Mouse (Mus musculus): ENCODE results near the gene Hcn3.

The Hcn3 gene

DNA sequence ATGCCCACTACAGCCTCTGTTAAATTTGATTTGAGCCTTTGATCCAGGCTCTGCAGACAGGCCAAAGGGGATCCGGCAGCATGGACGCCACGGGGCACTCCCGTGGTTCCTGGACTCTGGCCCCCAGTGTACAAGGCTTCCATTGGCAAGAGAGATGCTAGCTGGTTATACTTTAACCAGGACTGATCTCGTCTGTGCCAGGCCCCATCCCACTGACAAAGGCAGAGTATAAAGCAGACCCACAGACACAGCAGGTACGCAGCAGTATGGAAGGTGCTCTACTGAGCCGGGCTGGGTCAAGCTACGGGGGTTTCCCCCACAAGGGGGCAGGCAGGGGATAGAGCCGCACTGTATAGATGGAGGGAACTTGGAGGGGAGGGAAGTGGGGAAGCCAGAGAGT, 23.6 kb downstream of the Hcn3 start:
- peak; percentile 90 for DNase-seq

DNA sequence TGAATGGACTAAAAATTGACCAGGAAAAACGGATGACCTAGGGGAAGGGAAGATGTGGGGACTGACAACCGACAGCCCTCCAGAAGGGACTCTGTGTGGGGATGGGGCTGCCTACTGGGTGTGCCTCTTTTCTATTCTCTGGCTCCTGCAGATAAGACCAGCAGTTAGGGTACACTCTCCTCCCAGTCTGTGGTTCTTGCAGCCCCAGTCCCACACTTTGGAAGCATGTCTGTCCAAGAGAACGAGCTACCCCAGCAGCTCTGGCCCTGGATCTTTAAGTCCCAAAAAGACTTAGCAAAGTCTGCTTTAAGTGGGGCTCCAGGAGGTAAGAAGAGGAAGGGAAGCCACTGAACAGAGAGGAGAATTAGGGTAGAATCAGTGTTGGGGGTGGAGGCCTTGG, 24.0 kb downstream of the Hcn3 start, which contains the start of gene Pklr:
TSS of gene Pklr (plus strand) at position 185 of the 400 bp plus-strand sequence.
- DNase-seq = no peak

DNA sequence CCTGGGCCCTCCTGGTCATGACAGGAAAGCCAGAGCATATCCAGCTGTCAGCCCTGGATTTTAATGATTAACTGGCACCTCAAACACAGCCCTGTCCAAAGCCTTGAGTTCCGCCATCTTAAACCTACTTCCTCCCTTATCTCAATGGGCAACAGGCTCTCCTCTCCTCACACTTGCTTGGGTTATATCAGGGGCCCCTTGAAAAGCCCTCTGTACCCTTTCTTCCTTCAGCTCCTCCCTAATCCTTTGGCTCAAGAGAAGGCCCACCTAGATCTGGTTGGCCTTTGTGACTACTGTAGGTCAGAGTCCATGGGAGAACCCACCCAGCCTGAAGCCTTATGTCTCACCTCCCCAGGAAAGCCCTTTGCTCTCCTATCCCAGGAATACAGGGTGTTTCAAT, 26.2 kb downstream of the Hcn3 start:
- no peak for DNase-seq

DNA sequence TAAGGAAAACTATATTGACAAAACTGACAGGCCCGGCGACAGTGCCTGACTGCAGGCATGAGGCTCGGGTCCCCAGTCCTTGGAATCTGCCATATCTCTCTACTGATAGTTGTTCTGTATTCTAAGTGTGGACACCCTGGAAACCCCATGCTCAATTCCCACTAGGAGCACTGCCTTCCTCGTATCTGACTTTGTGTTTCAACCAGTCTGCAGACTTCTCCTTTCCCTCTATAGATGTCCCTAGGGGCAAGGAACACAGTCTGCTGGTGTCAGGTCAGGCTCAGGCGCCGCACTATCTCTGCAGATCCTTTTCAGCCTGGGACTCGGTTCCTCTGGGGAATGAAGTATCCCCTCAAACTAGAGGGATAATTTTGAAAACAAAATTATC, 26.9 kb downstream of the Hcn3 start:
- DNase-seq = no peak

DNA sequence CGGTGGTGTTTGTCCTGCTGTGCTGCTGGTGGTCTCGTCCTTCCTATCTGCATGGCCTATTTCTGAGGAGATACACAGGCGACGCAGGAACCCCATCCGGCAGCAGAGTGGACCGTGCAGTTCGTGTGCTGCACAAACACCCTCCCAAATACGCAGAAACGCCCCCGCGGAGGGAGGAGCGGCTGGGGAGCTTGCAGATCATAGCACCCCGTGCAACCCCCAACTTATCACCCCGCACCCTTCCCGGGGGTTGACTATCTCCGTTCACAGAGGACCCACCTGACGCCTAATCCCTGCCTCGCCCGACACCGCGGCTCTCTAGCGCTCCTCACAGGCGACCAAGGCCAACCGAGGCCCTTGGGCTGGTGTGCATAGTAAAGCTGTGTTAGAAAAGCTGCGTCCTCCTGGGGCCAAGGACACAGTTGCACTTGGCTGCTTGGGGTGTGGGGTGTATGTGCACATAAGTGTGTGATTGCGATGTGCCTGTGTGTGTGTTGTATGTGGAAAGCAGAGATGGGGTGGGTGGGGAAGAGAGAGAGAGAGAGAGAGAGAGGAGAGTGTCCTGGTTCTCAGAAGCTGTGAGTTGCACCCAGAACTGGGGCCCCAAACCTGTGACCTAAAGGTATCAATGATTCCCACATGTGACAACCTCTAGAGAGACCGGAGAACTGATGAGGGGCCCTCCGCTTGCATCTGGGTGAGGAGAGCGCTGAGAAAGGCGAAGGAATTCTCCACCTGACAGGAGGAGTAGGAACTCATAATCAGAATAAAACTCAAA, 27.5 kb downstream of the Hcn3 start:
- no peak for DNase-seq

DNA sequence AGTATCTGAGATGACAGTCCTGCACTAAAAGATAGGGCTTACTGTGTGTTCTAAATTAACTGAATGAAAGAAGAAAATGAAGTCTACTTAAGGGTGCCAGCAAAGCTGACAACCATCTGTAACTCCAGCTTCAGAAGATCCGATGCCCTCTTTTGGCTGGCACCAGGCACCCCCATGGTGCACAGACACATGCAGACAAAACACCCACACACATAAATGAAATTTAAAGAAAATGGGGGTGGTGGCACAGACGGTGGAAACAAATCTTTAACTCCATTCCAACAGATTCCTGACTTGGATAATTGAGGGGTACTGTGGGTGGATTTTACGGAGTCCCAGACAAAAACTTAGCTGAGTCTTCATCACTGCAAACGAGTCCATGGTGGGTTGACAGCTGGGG, 28.2 kb downstream of the Hcn3 start:
- no peak for DNase-seq

DNA sequence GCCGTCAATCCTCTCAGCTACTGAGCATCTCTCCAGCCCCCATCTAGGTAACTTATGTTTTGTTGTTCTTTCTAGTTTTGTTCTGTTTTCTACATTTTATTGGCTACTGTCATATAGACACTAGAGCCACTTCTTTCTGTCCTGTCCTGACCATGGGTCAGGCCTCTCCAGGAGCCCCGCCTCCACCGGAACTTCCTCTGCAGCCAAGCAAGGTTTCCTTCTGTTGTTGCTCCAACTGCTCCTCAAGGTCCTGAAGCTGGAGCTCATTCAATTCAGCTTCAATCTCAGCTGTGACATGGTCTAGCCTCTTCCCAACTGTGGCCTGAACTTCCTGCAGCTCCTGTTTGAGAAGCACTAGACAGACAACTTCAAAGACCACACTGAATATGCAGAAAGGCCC, 30.1 kb downstream of the Hcn3 start:
- DNase-seq = no peak

DNA sequence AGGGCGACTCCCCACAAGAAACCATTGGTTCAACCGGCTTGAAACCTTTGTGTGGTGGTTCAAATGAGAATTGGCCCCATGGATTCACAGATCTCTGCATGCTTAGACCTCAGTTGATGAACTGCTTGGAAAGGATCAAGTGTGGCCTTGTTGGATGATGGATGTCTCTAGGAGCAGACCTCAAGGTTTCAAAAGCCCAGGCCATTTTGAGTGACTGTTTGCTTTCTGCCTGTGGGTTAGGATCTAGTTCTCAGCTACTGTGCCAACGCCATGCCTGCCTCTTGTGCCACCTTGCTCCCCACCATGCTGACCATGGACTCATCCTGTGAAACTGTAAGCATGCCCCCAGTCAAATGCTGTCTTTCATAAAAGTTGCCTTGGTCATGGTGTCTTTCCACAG, 34.0 kb downstream of the Hcn3 start:
- no peak for DNase-seq

DNA sequence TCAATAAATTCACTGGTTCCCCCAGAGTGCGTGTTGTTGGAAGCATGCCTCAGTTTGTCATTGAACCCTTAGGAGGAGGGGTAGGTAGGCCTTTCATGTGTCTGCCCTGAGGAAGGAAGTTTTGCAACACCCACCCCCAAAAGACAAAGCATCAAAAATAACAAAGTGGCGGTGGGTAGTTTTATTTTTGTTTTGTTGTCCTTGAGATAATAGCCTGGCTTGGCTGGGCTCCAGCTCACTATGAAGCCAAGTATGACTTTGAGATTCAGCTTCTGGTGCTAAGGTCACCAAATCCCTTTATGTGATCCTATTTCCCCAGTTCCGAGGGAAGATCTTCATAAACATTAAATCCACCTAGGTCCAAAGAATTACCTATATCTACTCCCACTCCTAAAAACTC, 35.8 kb downstream of the Hcn3 start:
- no peak for DNase-seq

DNA sequence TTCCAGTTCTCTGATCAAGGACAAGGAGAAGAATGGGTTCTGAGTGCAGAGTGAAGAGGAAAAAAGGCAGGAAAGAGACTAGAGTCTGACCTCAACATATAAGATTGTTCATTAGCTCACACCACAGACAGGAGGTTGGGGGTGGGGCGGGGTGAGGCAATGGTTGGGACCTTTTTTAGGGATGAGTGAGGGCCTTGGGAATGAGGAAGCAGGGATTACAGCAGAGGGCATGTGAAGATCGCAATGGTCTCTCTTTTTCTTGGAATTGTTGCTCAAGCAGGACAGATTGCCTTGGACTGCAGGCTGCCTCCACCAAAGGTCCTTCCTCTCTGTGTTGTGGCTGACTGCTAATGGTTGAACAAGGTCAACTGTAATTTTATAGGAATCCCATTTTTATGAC, 36.7 kb downstream of the Hcn3 start:
- DNase-seq = no peak

DNA sequence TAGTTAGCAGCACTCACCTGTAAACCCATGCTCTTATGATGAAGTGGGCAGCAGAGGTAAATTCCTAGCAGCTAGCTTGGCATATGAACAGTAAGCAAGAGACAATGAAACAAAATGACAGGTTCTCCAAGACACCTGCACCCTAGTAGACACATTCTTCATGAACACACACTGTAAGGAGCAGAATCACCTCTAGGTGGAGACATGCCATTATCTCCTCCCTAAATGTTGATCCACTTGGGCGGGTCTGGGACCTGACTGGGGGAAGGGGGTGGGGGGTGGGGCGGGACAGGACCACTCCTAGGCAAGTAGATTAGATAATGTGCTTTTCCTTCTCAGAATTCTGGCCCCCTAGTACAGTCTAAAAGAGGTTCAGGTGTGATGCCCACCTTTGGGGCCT, 44.5 kb downstream of the Hcn3 start:
- no peak for DNase-seq

DNA sequence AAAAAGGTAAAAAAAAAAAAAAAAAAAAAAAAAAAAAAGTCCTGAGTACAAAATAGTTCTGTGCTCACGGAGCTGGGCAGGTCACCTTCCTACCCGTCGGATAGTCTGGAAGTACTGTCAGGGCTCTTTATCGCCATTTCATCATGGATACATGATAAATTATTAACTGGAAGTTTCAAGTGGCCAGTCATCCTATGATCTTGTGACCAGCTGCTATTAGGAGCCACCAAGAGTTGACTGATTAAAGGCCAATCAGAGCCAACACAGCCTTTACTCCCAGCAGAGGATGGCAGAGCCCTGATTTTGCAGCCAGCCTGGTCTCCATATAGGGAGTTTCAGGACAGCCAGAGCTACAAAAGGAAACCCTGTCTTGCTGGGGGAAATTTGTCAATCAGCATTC, 46.9 kb downstream of the Hcn3 start:
- DNase-seq = peak; percentile 63

DNA sequence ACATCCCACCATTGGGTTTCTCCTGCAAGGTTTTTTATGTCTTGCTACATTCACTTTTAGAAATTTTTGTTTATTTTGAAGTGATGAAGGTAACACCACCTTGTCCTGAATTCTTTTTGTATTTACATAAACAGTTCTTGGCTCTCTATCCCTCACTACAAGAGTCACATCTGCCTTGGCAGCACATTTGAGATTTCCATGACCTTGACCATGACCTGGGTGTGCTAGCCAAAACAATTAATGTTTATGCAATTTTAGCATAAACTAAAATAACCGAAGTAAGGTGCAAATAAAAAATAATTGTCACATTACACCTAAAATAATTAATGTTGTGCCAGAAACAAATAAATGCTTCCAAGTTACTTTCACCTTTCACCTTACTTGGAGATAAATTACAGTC, 51.9 kb downstream of the Hcn3 start:
- DNase-seq = no peak

DNA sequence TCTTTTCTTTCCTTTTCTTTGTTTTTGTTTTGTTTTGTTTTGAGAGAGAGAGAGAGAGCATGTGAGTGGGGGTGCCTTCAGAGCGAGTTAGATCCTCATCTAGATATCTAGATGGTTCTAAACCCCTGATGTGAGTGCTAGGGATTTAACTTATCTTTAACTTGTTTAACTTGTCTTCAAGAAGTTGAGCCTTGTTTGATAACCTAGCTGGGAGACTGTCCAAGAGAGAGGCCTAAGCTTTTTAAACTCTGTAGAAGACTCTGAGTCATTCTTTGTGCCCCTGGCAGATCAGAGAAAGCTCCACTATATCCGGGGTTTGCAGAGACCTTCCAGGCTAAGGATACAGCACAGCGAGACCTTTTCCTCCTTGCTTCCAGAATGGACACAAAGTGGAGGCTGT, 52.5 kb downstream of the Hcn3 start:
- no peak for DNase-seq

DNA sequence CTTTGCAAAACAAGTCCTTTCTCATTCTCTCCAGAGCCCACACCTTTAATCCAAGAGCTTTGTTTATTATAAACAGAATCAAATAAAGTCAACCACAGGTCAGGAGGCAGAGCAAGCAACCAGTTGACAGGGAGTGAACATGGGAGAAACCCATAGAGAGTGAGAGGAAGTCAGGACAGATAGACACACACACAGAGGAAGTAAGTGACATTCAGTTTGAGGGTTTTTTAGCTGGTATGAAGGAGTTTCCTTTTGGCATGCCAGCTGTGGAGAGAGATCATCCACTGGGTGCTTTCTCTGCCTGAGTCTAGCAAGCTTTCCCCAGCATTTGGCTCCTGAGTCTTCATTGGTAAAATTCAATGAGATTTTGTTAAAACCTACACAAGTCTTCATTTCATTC, 53.1 kb downstream of the Hcn3 start:
- no peak for DNase-seq

DNA sequence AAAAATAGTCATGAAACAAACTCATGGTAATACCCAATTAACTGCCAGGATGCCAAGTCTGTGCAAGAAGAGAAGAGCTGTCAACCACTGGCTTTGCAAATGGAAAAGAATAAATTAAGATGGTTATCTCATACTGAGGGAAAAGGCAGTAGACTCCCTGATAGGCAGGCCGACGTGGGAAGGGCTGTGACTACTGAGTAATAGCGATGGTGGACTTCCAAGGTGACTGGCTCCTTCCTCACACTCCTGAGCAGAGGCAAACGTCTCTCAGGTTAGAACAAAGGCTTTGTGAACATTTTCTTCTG, 56.8 kb downstream of the Hcn3 start:
- no peak for DNase-seq

DNA sequence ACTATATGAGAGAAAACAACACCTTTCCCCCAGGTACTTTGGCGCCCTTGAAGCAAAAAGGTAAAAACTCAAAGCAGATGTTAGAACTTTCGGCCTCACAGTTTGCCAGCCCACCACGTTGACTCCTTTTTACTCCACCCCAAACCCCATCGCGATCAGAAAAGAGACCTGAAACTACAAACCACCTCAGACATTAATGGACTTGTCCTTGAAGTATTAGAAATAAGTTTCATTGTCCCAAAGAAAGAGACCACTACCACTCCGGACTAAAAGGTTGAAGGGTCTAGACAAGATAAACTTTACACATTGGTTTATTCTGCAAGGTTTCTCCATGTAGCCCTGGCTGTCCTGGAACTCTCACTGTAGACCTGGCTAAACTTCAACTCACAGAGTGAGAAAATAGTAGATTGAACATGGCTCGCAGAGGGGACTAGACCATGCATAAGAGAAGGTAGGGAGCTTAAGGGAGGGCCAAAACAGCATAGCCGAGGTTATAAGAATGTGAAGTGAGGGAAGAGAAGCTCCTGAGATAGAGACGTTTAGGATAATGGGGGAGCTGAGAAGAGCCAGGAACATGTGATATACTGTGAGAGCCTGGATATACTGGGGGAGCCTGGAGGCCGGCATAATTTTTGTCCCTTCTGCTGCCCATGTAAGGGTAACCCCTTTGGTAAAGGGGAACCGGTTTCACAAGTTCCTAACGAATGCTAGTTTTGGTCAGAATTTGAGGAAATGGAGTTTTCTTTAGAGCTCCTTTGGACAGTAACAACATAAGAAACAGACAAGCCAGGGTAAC, 57.3 kb downstream of the Hcn3 start:
- DNase-seq = no peak

DNA sequence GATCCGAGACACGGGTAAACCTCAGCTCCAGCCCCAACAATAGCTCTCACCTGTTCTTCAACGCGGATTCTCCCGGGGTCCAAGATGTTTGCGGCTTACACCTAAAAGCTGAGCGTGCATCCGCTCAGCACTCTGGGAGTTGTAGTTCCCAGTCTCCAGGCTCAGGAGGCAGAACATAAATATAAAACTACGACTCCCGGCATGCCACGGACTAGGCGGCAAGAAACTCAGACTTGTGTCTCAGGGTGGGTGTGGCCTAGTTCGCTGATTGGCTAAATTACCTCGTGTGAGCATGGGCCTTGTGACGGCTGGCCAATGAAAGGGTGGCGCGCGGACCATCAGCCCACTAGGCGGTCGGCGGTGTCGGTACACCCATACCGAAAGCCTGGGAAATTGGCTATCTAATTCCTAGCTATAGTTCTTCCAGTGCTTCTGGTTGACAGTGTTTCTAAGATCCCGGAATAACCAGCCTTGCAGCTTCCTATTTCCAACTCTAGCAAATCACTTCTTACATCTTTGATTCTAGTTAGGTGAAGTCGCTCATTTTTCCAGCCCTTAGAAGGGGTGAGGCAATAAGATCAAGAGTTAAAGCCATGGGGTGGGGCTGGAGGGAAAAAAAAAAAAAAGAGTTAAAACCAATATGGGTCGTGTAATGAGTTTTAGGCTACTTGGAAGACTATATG, 58.0 kb downstream of the Hcn3 start, which contains the start of gene Fdps:
TSS of gene Fdps (minus strand) at position 148 of the 683 bp plus-strand sequence.
- peak; percentile 99 for DNase-seq

DNA sequence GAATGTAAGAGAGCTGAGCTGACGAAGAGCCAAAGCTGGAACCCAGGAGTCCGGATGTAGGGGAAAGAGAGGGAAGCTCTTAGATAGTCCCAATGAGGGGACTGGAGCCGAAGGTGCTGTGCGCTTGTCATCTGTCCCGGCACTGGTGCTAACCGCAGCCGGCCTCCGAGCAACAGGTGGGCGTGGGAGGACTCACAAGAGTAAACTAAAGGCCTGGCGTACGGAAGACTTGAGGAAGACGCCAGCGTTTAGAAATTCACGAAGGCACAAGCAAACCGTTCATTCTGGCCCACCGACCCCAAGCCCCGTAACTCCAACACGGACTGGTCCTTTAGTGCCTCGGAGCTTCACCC, 58.6 kb downstream of the Hcn3 start:
- no peak for DNase-seq

DNA sequence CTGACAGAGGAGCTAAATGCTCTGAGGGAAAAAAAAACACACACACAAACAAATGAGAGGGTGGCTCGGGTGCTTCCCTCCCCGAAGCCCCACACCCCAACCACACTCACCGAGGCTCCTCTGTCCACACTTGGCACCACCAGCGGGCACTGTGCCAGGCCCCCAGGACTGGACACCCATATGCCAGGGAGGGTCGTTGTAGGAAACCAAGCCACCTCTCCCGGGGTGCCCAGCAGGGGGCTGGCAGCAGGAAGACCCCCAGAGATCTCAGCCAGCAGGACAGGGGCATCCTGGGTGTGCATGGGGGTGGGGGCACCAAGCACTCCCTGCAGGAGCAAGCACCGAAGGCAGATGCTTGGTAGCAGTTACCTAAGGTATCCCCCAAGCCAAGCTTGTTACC, 59.2 kb downstream of the Hcn3 start, which contains the start of gene Gm43738:
TSS of gene Gm43738 (minus strand) at position 289 of the 400 bp plus-strand sequence.
- no peak for DNase-seq
